Mouse (Mus musculus): ENCODE measurements around the gene Cwc27. TPM values are rescaled to one million over a fixed set of nuclear protein-coding genes. Genes with fewer than 3 reads are reported as not detected.

The Cwc27 gene
- polyA plus RNA-seq, 1 experiment from 2014 or later: 41.9 TPM

GRCm38 (mm10) chr13:104590931-104591330, 226.0 kb downstream of the Cwc27 start:
- WGBS (ENCODE audit: missing documents): 98% methylated on average over 7 of the region's 7 CpGs
- Histone ChIP-seq H3K36me3 (ENCODE audit: inconsistent target) (no peaks in the 10 kb centered on the region), H3K4me3 (ENCODE audit: inconsistent target) (no peak overlapping the region), H3K79me2 (ENCODE audit: inconsistent target) (no peaks in the 10 kb centered on the region), H3K27ac (no peak overlapping the region)

GRCm38 (mm10) chr13:104590097-104590607, 226.8 kb downstream of the Cwc27 start:
- Histone ChIP-seq H3K4me3 (ENCODE audit: inconsistent target) (no peak overlapping the region), H3K27ac (no peak overlapping the region), H3K36me3 (ENCODE audit: inconsistent target) (no peaks in the 10 kb centered on the region), H3K79me2 (ENCODE audit: inconsistent target) (no peaks in the 10 kb centered on the region)
- 90% methylated on average over 11 of the region's 11 CpGs for WGBS (ENCODE audit: missing documents)

- Histone ChIP-seq H3K27ac (no peak overlapping the region), H3K79me2 (ENCODE audit: inconsistent target) (no peaks in the 10 kb centered on the region), H3K4me3 (ENCODE audit: inconsistent target) (no peak overlapping the region), H3K36me3 (ENCODE audit: inconsistent target) (no peaks in the 10 kb centered on the region)
- WGBS (ENCODE audit: missing documents): 86% methylated on average over 5 of the region's 5 CpGs
Observed at GRCm38 (mm10) chr13:104588383-104588782, 228.6 kb downstream of the Cwc27 start.

Other genes starting within 250 kb of the Cwc27 start
- 17.2 to 25.8 TPM (median 24.1 TPM) in 3 replicates for gene Srek1ip1, start 24.7 kb downstream of the Cwc27 start, polyA plus RNA-seq (2018)
- gene Shisal2b, start 46.8 kb upstream of the Cwc27 start, polyA plus RNA-seq (2018): not detected in 3 replicates
- 0.07 to 1.2 TPM (median 0.16 TPM) in 3 replicates for gene Rgs7bp, start 237.8 kb upstream of the Cwc27 start, polyA plus RNA-seq (2018)

All from macrophage (primary cell).